Mouse (Mus musculus) embryonic facial prominence, embryonic 10.5 days (tissue): ENCODE results near the gene Elane. TPM values are rescaled to one million over a fixed set of nuclear protein-coding genes. Genes with fewer than 3 reads are reported as not detected.

Experiments used
- DNase-seq: peaks from one replicate; pipeline ENCODE4 v3.0.0-alpha.2; 2017; ENCODE audit warnings: low spot score
- H3K27ac ChIP-seq: fragments of 300-500 bp; sonication (generic); replicated peaks from 2 replicates; pipeline ENCODE4 v1.5.1; 2016; ENCODE audit warnings: mild to moderate bottlenecking
- H3K27me3 ChIP-seq: fragments of 300-500 bp; sonication (generic); replicated peaks from 2 replicates; pipeline ENCODE4 v1.6.1; 2016; ENCODE audit warnings: low read depth, mild to moderate bottlenecking; ENCODE audit not compliant: poor library complexity, severe bottlenecking
- H3K36me3 ChIP-seq: fragments of 300-500 bp; sonication (generic); replicated peaks from 2 replicates; pipeline ENCODE4 v1.6.1; 2016; ENCODE audit warnings: mild to moderate bottlenecking, moderate library complexity
- H3K4me1 ChIP-seq: fragments of 300-500 bp; sonication (generic); 2 replicates; pipeline ENCODE4 v1.6.1; 2016
- H3K4me3 ChIP-seq: fragments of 300-500 bp; sonication (generic); 2 replicates; pipeline ENCODE4 v1.5.1; 2016; ENCODE audit warnings: mild to moderate bottlenecking, moderate library complexity
- H3K9me3 ChIP-seq: fragments of 300-500 bp; sonication (generic); 2 replicates; pipeline ENCODE4 v1.6.1; 2016; ENCODE audit warnings: mild to moderate bottlenecking
- WGBS: fragments of 180-500 bp; shearing (Covaris S2); methylation state at CpG from one replicate; pipeline ENCODE4 v1.1.7; 2016; 5-methylcytosine and 5-hydroxymethylcytosine counted together
- polyA plus RNA-seq: library from polyadenylated mRNA; unstranded; fragments of >200 nt; fragmentation: Nextera tagmentation; extraction: Ambion mirVana; gene quantifications from 2 replicates; pipeline ENCODE4 v1.2.1, GENCODE M21; 2016

Elane gene
- 0.20 TPM in 1 of 2 replicates, not detected in the other for polyA plus RNA-seq

DNA sequence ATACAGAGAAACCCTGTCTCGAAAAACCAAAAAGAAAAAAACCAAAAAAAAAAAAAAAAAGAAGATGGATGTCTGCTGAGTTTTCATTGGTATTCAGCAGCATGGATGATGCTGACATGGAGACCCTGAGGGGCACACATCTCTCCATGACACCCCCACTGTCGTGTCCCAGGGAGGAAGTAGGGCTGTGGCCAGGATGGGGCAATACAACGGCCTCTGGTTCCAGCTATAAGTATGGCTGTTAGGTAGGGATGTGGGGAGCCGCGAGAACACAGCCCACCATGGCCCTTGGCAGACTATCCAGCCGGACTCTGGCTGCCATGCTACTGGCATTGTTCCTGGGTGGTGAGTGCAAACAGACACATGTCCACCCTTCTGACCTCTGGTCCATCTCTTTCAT is at the start of gene Elane:
TSS of gene Elane (plus strand) at position 194 of the 400 bp plus-strand sequence.
- no peak within 1 kb of the TSS for H3K27ac ChIP-seq
- no peak for DNase-seq

DNA sequence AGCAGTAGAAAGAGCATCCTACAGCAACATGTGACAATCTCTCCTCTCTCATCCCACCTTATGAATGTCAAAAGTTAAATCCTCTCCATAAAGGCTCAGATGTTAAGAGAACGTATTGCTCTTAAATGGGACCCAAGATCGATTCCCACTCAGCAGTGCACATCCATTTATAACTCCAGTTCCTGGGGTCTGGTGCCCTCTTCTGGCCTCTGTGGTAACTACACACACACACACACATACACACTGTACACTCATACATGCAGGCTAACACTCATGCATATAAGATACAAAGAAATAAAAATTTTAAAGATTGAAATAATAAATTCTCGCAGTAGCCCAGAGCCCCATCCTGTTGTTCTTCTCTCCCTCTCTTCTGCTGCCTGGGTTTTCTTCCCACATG is 49.1 kb upstream of the Elane start:
- no peak for DNase-seq
- WGBS: 95% methylated on average over 3 of the region's 3 CpGs

More for the DNA sequence above, at the start of gene Elane:
- H3K4me1 ChIP-seq: peaks cover 24% of the 10 kb centered on the region
- WGBS: 88% methylated on average over 6 of the region's 6 CpGs
- no peak within 1 kb of the TSS for H3K4me3 ChIP-seq
- no peaks in the 10 kb centered on the region for H3K9me3 ChIP-seq
- no peaks in the 10 kb centered on the region for H3K36me3 ChIP-seq
- peaks cover 52% of the 10 kb centered on the region for H3K27me3 ChIP-seq

DNA sequence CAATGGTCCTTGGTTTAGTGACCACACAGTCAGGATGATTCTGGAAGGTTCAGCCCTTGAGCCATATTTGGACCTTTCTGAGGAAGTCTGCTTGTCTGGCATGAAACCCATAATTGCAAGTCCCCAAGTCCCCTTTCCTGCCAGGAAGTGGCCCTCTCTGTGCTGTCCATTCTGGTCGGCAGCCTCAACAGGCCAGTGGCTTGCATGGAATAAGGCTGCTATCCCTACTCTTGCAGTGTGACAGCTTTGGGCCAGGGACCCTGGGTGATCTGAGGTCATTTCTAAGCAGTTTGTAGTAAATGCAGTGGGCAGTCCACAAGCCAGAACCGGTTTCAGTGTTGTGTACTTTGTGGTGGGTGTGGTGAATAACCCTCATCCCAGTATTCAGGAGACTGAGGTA is 47.9 kb upstream of the Elane start:
- WGBS: 62% methylated on average over 2 of the region's 2 CpGs
- H3K27me3 ChIP-seq: no peaks in the 10 kb centered on the region
- no peaks in the 10 kb centered on the region for H3K9me3 ChIP-seq
- H3K36me3 ChIP-seq: no peaks in the 10 kb centered on the region
- H3K27ac ChIP-seq: no peak overlapping the region
- H3K4me1 ChIP-seq: peaks cover 32% of the 10 kb centered on the region
- DNase-seq: no peak
- H3K4me3 ChIP-seq: no peak overlapping the region

More for the DNA sequence above, 49.1 kb upstream of the Elane start:
- Histone ChIP-seq H3K27ac (no peak overlapping the region), H3K9me3 (no peaks in the 10 kb centered on the region), H3K4me1 (peaks cover 19% of the 10 kb centered on the region), H3K4me3 (no peak overlapping the region), H3K36me3 (no peaks in the 10 kb centered on the region), H3K27me3 (no peaks in the 10 kb centered on the region)

DNA sequence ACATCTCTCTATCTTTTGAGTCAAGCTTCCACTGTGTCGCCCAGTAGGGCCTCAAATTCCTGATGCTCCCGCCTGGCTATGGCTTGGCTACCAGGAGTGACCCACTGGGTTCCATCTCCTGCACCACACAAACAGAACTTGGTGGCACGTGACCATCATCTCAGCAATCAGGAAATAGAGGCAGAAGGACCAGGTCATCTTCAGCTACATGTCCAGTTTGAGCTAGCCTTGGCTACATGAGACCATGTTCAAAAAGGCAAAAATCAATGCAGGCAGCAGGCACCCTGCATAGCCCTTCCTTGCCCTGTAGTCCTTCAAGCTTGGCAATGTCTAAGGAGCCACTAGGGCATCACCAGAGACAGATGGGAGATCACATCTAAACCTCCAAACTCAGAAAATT is 46.0 kb upstream of the Elane start:
- Histone ChIP-seq H3K27ac (peak overlapping the region; percentile 89), H3K9me3 (no peaks in the 10 kb centered on the region), H3K36me3 (no peaks in the 10 kb centered on the region), H3K4me3 (peak overlapping the region; percentile 57), H3K4me1 (peaks cover 35% of the 10 kb centered on the region), H3K27me3 (no peaks in the 10 kb centered on the region)
- WGBS: 91% methylated on average over 3 of the region's 3 CpGs
- no peak for DNase-seq

DNA sequence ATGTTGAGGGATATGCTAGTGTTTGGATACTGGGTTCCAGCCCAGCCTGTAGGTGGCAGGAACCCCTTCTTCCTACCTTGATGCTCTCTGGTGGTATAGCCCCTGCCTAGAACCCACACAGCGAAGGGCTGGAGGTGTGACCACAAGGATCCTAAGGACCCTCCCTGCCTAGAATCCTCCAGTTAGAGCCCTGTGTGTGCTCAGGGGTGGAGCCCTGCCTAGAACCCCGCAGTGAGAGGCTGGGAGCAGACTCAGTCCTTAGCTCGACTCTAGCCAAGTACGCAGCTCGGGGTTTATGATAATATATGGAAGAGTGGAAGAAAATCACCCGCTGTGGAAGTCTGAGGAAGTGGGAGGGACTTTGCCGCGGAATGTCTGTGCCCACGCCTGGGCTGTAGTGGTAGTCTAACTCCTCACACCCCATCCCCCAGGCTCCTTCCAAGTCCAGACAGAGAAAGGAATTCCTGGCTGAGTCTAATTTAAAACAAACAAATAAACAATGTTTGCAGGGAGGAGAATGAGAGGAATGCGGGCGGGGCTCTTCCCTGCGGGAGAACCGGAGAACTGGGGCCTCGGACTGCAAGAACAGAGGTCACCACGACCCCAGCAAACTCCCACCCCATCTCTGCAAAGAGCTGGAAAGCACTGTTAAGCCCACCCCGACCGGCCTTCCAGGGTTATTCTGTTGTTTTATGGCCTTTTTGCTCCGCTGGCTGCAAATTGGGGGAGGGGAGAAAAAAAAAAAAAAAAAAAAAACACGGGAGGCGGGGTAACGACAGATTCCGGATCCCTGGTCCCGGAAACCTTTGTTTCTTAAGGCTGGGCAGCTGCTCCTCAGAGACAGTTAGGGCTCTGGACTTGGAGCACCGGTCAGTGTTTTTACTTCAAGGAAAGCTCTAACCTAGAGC is 45.1 kb upstream of the Elane start:
- Histone ChIP-seq H3K4me3 (peak overlapping the region; percentile 57), H3K9me3 (no peaks in the 10 kb centered on the region), H3K36me3 (no peaks in the 10 kb centered on the region), H3K27me3 (no peaks in the 10 kb centered on the region), H3K4me1 (peaks cover 36% of the 10 kb centered on the region), H3K27ac (peak overlapping the region; percentile 89)
- WGBS: under 1% methylated on average over 24 of the region's 24 CpGs
- DNase-seq: peak; percentile 77

DNA sequence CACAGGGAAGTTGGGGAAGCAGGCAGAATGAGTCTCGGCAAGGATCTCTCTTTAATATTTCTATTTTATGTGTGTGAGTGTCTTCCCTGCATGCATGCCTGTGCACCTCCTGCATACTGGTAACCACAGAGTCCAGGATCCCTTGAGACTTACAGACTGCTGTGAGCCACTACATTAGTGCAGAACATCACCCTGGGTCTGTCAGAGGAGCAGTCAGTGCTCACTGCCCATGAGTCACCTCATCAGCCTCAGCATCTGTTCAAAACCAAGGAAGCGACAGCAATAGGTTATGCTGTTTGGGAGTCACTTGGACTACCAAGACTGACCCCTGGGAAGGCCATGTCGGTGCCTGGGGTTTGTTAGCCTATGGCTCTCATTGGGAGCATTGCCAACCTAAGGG is 43.7 kb upstream of the Elane start:
- Histone ChIP-seq H3K9me3 (no peaks in the 10 kb centered on the region), H3K4me3 (0 out of 2 replicates have a peak overlapping the region, but pooled peaks have one; percentile 21), H3K27me3 (no peaks in the 10 kb centered on the region), H3K27ac (0 out of 2 replicates have a peak overlapping the region, but pooled peaks have one; percentile 30), H3K36me3 (no peaks in the 10 kb centered on the region), H3K4me1 (peaks cover 41% of the 10 kb centered on the region)
- DNase-seq: no peak
- WGBS: 75% methylated on average over 3 of the region's 3 CpGs

DNA sequence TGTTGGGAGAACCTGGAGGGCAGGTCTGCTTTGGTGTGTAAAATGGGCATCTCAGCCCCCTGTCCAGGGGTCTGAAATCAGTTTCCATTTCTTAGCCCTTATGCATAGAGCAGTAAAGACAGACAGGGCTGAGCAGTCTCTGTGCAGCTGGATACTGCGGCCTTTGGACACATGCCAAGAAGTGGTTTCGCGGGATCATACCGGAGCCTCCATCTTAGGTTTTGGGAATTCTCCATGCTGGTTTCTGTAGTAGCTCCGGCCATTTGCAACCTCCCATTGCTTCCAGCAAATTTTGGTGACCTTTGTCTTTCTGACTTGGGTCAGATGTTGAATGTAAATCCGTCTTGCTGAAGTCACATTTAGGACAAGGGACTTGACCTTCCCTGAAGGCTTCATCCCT is 42.6 kb upstream of the Elane start:
- Histone ChIP-seq H3K27me3 (no peaks in the 10 kb centered on the region), H3K27ac (no peak overlapping the region), H3K4me3 (no peak overlapping the region), H3K4me1 (peaks cover 41% of the 10 kb centered on the region), H3K9me3 (no peaks in the 10 kb centered on the region), H3K36me3 (no peaks in the 10 kb centered on the region)
- WGBS: 88% methylated on average over 6 of the region's 6 CpGs
- no peak for DNase-seq

DNA sequence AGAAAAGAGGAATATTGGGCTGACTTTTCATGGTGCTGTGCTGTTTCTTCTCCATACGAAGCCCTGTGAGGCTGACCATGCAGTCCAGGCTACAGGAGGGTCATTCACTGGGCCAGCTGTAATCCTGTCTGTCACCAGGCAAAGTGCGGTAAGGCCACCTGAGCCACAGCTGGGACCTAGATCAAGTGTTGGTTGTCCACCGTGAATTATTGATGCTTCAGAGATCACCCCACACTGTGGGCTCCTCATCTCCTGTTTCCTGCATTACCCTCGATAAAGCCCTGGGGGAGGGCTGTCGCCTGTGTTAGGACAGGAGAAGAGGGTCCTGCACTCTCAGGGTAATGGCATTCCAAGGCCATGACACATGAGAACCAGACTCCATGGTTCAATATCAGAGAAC is 39.5 kb upstream of the Elane start:
- Histone ChIP-seq H3K9me3 (no peaks in the 10 kb centered on the region), H3K4me1 (peaks cover 43% of the 10 kb centered on the region), H3K27ac (no peak overlapping the region), H3K36me3 (peaks cover 13% of the 10 kb centered on the region; the same call in 1 of the 2 replicates), H3K4me3 (0 out of 2 replicates have a peak overlapping the region, but pooled peaks have one; percentile 1), H3K27me3 (no peaks in the 10 kb centered on the region)
- WGBS: 63% methylated on average over 5 of the region's 5 CpGs
- no peak for DNase-seq

DNA sequence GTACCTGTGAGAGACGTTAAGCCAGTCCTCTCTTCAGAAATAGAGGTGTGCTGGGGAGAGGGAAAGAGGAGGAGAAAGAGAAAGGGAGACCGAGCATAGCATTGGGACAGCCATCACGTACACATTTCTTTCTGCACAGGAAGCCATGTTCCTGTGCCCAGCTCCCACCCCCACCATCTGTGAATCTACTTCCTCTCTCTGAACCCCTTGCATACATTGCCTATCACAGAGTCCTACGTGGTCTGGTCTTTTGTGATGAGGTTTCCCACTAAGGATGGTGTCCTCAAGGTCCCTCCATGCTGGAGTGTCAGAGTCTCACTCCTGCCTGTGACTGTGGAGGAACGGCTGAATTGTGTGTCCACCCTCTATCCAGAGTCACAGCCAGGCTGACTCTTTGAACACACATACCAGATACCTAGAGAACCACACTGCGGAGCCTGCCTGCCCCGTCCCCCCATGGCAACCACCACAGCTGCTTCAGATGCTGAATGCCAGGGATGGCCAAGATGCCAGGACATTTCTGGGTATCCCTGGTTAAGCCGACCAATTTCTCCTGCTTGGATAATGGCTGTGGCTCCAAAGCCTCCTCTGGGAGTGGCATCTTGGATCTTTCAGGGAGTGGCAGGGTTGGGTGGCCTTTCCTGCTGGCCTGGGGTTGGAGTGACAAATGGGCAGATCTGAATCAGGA is 36.0 kb upstream of the Elane start:
- H3K9me3 ChIP-seq: no peaks in the 10 kb centered on the region
- DNase-seq: no peak
- H3K27me3 ChIP-seq: no peaks in the 10 kb centered on the region
- peaks cover 42% of the 10 kb centered on the region for H3K4me1 ChIP-seq
- H3K36me3 ChIP-seq: peaks cover 15% of the 10 kb centered on the region; the same call in 1 of the 2 replicates
- 0 out of 2 replicates have a peak overlapping the region, but pooled peaks have one; percentile 5 for H3K4me3 ChIP-seq
- 85% methylated on average over 8 of the region's 8 CpGs for WGBS
- H3K27ac ChIP-seq: peak overlapping the region; percentile 63

DNA sequence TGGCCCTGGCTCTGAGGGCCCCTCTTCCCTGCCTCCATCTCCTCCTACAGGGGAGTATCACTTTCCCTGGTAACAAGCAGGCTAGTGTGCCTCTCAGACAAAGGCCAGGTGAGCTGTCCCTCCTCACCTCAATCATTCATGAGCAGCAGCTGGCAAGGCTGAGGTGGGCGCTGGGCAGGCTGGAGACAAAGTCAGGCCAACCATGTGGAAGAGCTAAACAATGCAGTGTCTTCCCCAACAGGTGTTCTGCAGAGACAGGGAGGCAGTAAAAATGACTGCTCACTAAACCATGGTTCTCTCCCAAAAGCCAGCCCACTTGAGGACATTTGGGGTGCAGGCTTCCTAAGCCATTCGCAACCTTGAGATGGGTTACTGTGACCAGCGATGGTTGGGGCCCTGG is 34.4 kb upstream of the Elane start:
- H3K4me3 ChIP-seq: peak overlapping the region; percentile 99
- DNase-seq: no peak
- 73% methylated on average over 3 of the region's 3 CpGs for WGBS
- peaks cover 27% of the 10 kb centered on the region for H3K36me3 ChIP-seq
- no peaks in the 10 kb centered on the region for H3K9me3 ChIP-seq
- H3K27ac ChIP-seq: peak overlapping the region; percentile 100
- peaks cover 50% of the 10 kb centered on the region for H3K4me1 ChIP-seq
- H3K27me3 ChIP-seq: no peaks in the 10 kb centered on the region

DNA sequence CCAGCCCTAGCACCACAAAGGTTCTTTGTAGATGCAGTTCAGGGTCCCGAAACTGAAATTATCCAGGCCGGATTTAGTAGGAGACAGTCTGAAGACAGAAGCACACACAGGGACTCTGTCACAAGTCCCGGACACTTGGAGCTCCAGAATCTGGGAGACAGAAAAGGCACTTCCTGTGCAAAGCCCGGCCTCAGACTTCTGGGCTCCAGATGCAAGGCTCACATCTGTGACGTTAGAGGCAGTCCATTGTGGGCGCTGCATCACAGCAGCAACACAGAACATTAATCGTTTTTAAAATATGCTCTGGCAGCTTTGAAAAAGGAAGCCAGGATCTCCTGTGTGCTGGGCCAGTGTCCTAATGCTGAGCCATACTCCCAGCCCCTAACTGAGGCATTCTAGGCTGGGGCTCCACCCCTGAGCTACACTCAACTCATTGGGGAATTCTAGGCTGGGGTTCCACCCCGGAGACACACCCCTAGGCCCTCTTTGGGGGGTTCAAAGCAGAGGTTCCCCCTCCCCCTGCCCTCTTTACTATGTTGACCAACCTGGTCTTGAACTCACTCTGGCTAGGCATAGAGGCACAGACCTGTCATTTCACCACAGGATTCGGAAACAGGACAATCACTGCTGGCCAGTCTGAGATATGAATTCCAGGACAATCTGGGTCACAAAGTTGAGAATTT is 33.8 kb upstream of the Elane start:
- 51% methylated on average over 9 of the region's 9 CpGs for WGBS

DNA sequence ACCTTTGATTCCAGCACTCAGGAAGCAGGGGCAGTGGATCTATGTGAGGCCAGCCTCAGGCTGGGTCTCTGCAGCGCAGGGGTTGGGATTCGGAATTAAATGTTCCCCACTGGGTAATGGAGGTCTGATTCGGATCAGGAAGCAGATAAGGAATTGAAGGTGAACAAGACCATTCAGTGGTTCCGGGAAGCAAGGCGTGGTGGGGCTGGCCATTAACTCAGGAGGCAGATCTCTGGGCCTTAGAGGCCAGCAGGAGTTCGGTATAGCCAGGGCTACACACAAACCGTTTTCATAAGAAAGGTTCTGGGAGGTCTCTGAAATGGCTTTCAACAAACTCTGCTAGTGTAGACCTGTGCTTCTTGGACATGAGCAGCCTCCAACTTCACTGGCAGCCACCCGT is 33.2 kb upstream of the Elane start:
- H3K4me1 ChIP-seq: peaks cover 59% of the 10 kb centered on the region
- no peaks in the 10 kb centered on the region for H3K9me3 ChIP-seq
- H3K27ac ChIP-seq: peak overlapping the region; percentile 100
- 32% methylated on average over 8 of the region's 8 CpGs for WGBS
- peak; percentile 32 for DNase-seq
- H3K4me3 ChIP-seq: peak overlapping the region; percentile 99
- H3K36me3 ChIP-seq: peaks cover 39% of the 10 kb centered on the region
- H3K27me3 ChIP-seq: no peaks in the 10 kb centered on the region

More for the DNA sequence above, 33.8 kb upstream of the Elane start:
- Histone ChIP-seq H3K36me3 (peaks cover 33% of the 10 kb centered on the region), H3K9me3 (no peaks in the 10 kb centered on the region), H3K27me3 (no peaks in the 10 kb centered on the region), H3K4me1 (peaks cover 53% of the 10 kb centered on the region), H3K4me3 (peak overlapping the region; percentile 99), H3K27ac (peak overlapping the region; percentile 100)
- peak; percentile 33 for DNase-seq
